Mouse (Mus musculus): ENCODE measurements around the gene Ccdc77. TPM values are rescaled to one million over a fixed set of nuclear protein-coding genes. Genes with fewer than 3 reads are reported as not detected.

Gene Ccdc77
- polyA plus RNA-seq, 1 experiment from 2014 or later, result 17.6 TPM

GRCm38 (mm10) chr6:120362774-120363687 lies 1.1 kb downstream of the Ccdc77 start:
- DNase-seq (ENCODE audit: low spot score) (no peak), ATAC-seq (ENCODE audit: low read depth) (peak; percentile 1; the same call in 1 of the 2 replicates)
- peaks cover 15% of the 10 kb centered on the region for H3K4me1 ChIP-seq (ENCODE audit: control insufficient read depth, insufficient read depth, low read length)
- WGBS, result 23% methylated on average over 15 of the region's 15 CpGs
- H3K9me3 ChIP-seq (ENCODE audit: control insufficient read depth, low read length), result no peaks in the 10 kb centered on the region
- peak overlapping the region; percentile 82 for H3K4me2 ChIP-seq (ENCODE audit: low read depth, low read length)
- peak overlapping the region; percentile 90 for H3K9ac ChIP-seq (ENCODE audit: low read depth, low read length)
- peak overlapping the region; percentile 87 for H3K4me3 ChIP-seq (ENCODE audit: low read depth, low read length)
- H3K36me3 ChIP-seq (ENCODE audit: control insufficient read depth, insufficient read depth, low read length), result peaks cover 17% of the 10 kb centered on the region
- H3K27ac ChIP-seq (replicated peaks; ENCODE audit: low read depth, low read length), result peak overlapping the region; percentile 94
- no peaks in the 10 kb centered on the region for H3K27me3 ChIP-seq (replicated peaks; ENCODE audit: control insufficient read depth, insufficient read depth, low read length)

DNA sequence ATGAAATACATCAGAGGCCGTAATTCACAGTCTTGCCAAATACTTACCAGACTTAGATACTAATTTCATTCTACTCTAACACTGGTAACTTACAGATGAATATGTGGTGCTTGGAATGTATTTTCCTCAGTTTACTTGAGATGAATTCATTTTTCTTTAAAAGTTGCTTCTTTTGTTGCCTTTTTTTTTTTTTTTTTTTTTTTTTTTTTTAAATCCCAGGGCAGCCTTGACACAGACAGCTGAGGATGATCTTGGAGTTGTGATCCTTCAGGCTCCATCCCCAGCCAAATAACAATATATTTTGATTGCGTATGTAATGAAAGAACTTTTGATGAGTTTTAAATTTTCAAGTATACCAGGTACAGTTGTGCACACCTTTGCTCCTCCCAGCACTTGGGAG lies 2.0 kb downstream of the Ccdc77 start:
- no peak overlapping the region for H3K9ac ChIP-seq (ENCODE audit: low read depth, low read length)
- H3K4me3 ChIP-seq (ENCODE audit: low read depth, low read length), result no peak overlapping the region
- no peak overlapping the region for H3K4me2 ChIP-seq (ENCODE audit: low read depth, low read length)
- 93% methylated on average over 2 of the region's 2 CpGs for WGBS
- no peaks in the 10 kb centered on the region for H3K9me3 ChIP-seq (ENCODE audit: control insufficient read depth, low read length)
- peaks cover 15% of the 10 kb centered on the region for H3K4me1 ChIP-seq (ENCODE audit: control insufficient read depth, insufficient read depth, low read length)
- H3K27me3 ChIP-seq (replicated peaks; ENCODE audit: control insufficient read depth, insufficient read depth, low read length), result no peaks in the 10 kb centered on the region
- H3K36me3 ChIP-seq (ENCODE audit: control insufficient read depth, insufficient read depth, low read length), result peaks cover 8% of the 10 kb centered on the region
- no peak for DNase-seq (ENCODE audit: low spot score)
- ATAC-seq (ENCODE audit: low read depth), result no peak
- H3K27ac ChIP-seq (replicated peaks; ENCODE audit: low read depth, low read length), result no peak overlapping the region

GRCm38 (mm10) chr6:120356951-120357945 lies 6.9 kb downstream of the Ccdc77 start:
- peak overlapping the region; percentile 84 for H3K27ac ChIP-seq (replicated peaks; ENCODE audit: low read depth, low read length)
- peak overlapping the region; percentile 67 for H3K9ac ChIP-seq (ENCODE audit: low read depth, low read length)
- peak overlapping the region; percentile 52 for H3K4me3 ChIP-seq (ENCODE audit: low read depth, low read length)
- under 1% methylated on average over 31 of the region's 31 CpGs for WGBS
- peaks cover 7% of the 10 kb centered on the region for H3K4me1 ChIP-seq (ENCODE audit: control insufficient read depth, insufficient read depth, low read length)
- H3K36me3 ChIP-seq (ENCODE audit: control insufficient read depth, insufficient read depth, low read length), result 0 out of 2 replicates have a peak, but pooled peaks cover 5% of the 10 kb centered on the region
- H3K27me3 ChIP-seq (replicated peaks; ENCODE audit: control insufficient read depth, insufficient read depth, low read length), result no peaks in the 10 kb centered on the region
- peak; percentile 99 for ATAC-seq (ENCODE audit: low read depth)
- DNase-seq (ENCODE audit: low spot score), result peak; percentile 98
- H3K9me3 ChIP-seq (ENCODE audit: control insufficient read depth, low read length), result no peaks in the 10 kb centered on the region
- H3K4me2 ChIP-seq (ENCODE audit: low read depth, low read length), result peak overlapping the region; percentile 72

- H3K27me3 ChIP-seq (replicated peaks; ENCODE audit: control insufficient read depth, insufficient read depth, low read length), result no peaks in the 10 kb centered on the region
- H3K4me1 ChIP-seq (ENCODE audit: control insufficient read depth, insufficient read depth, low read length), result peaks cover 7% of the 10 kb centered on the region
- 0 out of 2 replicates have a peak, but pooled peaks cover 5% of the 10 kb centered on the region for H3K36me3 ChIP-seq (ENCODE audit: control insufficient read depth, insufficient read depth, low read length)
- peak overlapping the region; percentile 52 for H3K4me3 ChIP-seq (ENCODE audit: low read depth, low read length)
- WGBS, result 35% methylated on average over 5 of the region's 5 CpGs
- H3K9ac ChIP-seq (ENCODE audit: low read depth, low read length), result peak overlapping the region; percentile 67
- H3K9me3 ChIP-seq (ENCODE audit: control insufficient read depth, low read length), result no peaks in the 10 kb centered on the region
- ATAC-seq (ENCODE audit: low read depth) (no peak), DNase-seq (ENCODE audit: low spot score) (no peak)
- peak overlapping the region; percentile 84 for H3K27ac ChIP-seq (replicated peaks; ENCODE audit: low read depth, low read length)
- peak overlapping the region; percentile 72 for H3K4me2 ChIP-seq (ENCODE audit: low read depth, low read length)
Measured at GRCm38 (mm10) chr6:120356478-120356877, 7.7 kb downstream of the Ccdc77 start.

GRCm38 (mm10) chr6:120349018-120349417 lies 15.2 kb downstream of the Ccdc77 start:
- H3K27me3 ChIP-seq (replicated peaks; ENCODE audit: control insufficient read depth, insufficient read depth, low read length), result no peaks in the 10 kb centered on the region
- peaks cover 54% of the 10 kb centered on the region for H3K36me3 ChIP-seq (ENCODE audit: control insufficient read depth, insufficient read depth, low read length)
- H3K27ac ChIP-seq (replicated peaks; ENCODE audit: low read depth, low read length), result no peak overlapping the region
- no peak overlapping the region for H3K9ac ChIP-seq (ENCODE audit: low read depth, low read length)
- no peak for ATAC-seq (ENCODE audit: low read depth)
- H3K4me1 ChIP-seq (ENCODE audit: control insufficient read depth, insufficient read depth, low read length), result no peaks in the 10 kb centered on the region
- no peak for DNase-seq (ENCODE audit: low spot score)
- H3K9me3 ChIP-seq (ENCODE audit: control insufficient read depth, low read length), result no peaks in the 10 kb centered on the region
- 89% methylated on average over 3 of the region's 3 CpGs for WGBS
- H3K4me3 ChIP-seq (ENCODE audit: low read depth, low read length), result no peak overlapping the region
- no peak overlapping the region for H3K4me2 ChIP-seq (ENCODE audit: low read depth, low read length)

- H3K9me3 ChIP-seq (ENCODE audit: control insufficient read depth, low read length), result no peaks in the 10 kb centered on the region
- H3K36me3 ChIP-seq (ENCODE audit: control insufficient read depth, insufficient read depth, low read length), result peaks cover 70% of the 10 kb centered on the region
- H3K27ac ChIP-seq (replicated peaks; ENCODE audit: low read depth, low read length), result no peak overlapping the region
- no peak overlapping the region for H3K9ac ChIP-seq (ENCODE audit: low read depth, low read length)
- WGBS, result 69% methylated on average over 1 of the region's 1 CpGs
- DNase-seq (ENCODE audit: low spot score), result peak; percentile 18
- H3K4me1 ChIP-seq (ENCODE audit: control insufficient read depth, insufficient read depth, low read length), result no peaks in the 10 kb centered on the region
- H3K27me3 ChIP-seq (replicated peaks; ENCODE audit: control insufficient read depth, insufficient read depth, low read length), result no peaks in the 10 kb centered on the region
- ATAC-seq (ENCODE audit: low read depth), result no peak
- H3K4me3 ChIP-seq (ENCODE audit: low read depth, low read length), result no peak overlapping the region
- no peak overlapping the region for H3K4me2 ChIP-seq (ENCODE audit: low read depth, low read length)
Measured at GRCm38 (mm10) chr6:120343992-120344391, 20.2 kb downstream of the Ccdc77 start.

DNA sequence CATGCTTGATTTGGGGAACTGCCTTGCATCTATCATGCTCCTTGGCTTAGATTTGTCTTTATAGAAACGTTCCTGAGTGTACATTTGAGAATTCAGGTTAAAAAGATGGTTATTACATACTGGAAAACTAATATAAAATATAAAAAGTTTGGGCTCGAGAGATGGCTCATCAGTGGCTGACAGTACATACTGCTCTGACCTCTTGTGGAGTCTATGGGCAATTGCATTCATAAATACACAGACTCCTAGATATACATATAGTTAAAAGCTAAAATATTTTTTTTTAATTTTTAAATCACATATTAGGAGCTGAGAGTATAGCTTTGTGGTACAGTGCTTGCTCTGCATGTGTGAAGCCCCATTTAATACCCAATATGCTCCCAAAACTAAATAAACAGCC lies 31.8 kb downstream of the Ccdc77 start:
- Histone ChIP-seq H3K4me3 (ENCODE audit: low read depth, low read length) (no peak overlapping the region), H3K4me1 (ENCODE audit: control insufficient read depth, insufficient read depth, low read length) (no peaks in the 10 kb centered on the region), H3K27ac (replicated peaks; ENCODE audit: low read depth, low read length) (no peak overlapping the region), H3K9me3 (ENCODE audit: control insufficient read depth, low read length) (no peaks in the 10 kb centered on the region), H3K36me3 (ENCODE audit: control insufficient read depth, insufficient read depth, low read length) (peaks cover 81% of the 10 kb centered on the region), H3K9ac (ENCODE audit: low read depth, low read length) (no peak overlapping the region), H3K4me2 (ENCODE audit: low read depth, low read length) (no peak overlapping the region), H3K27me3 (replicated peaks; ENCODE audit: control insufficient read depth, insufficient read depth, low read length) (no peaks in the 10 kb centered on the region)
- no peak for DNase-seq (ENCODE audit: low spot score)
- 73% methylated on average over 2 of the region's 2 CpGs for WGBS
- no peak for ATAC-seq (ENCODE audit: low read depth)

GRCm38 (mm10) chr6:120324295-120324927 lies 39.8 kb downstream of the Ccdc77 start:
- H3K4me3 ChIP-seq (ENCODE audit: low read depth, low read length), result no peak overlapping the region
- no peak overlapping the region for H3K27ac ChIP-seq (replicated peaks; ENCODE audit: low read depth, low read length)
- no peaks in the 10 kb centered on the region for H3K4me1 ChIP-seq (ENCODE audit: control insufficient read depth, insufficient read depth, low read length)
- peaks cover 26% of the 10 kb centered on the region for H3K36me3 ChIP-seq (ENCODE audit: control insufficient read depth, insufficient read depth, low read length)
- 27% methylated on average over 6 of the region's 6 CpGs for WGBS
- peak; percentile 91 for DNase-seq (ENCODE audit: low spot score)
- H3K9ac ChIP-seq (ENCODE audit: low read depth, low read length), result no peak overlapping the region
- ATAC-seq (ENCODE audit: low read depth), result peak; percentile 41
- no peaks in the 10 kb centered on the region for H3K9me3 ChIP-seq (ENCODE audit: control insufficient read depth, low read length)
- H3K4me2 ChIP-seq (ENCODE audit: low read depth, low read length), result no peak overlapping the region
- H3K27me3 ChIP-seq (replicated peaks; ENCODE audit: control insufficient read depth, insufficient read depth, low read length), result no peaks in the 10 kb centered on the region
